Mouse (Mus musculus) mouse trophoblast stem cell (cell line): ENCODE measurements around the gene Dpy30.

Source experiments
- in situ Hi-C, 2 experiments: fragments of 300-500 bp; cut with MseI, MboI; formaldehyde crosslinking; loops; 2 replicates in 1 of 2; 3 replicates in 1 of 2; pipeline ENCODE4 v1.15.1; 2025

The Dpy30 gene

GRCm38 (mm10) chr17:74294426-74295025 is 29.2 kb downstream of the Dpy30 start:
- in situ Hi-C loops = no loop called here

- in situ Hi-C loops = no loop called here
Observed at GRCm38 (mm10) chr17:74293687-74294425, 29.9 kb downstream of the Dpy30 start.

- in situ Hi-C loops = no loop called here
Observed at GRCm38 (mm10) chr17:74291640-74292361, 31.9 kb downstream of the Dpy30 start.

GRCm38 (mm10) chr17:74290869-74291268 is 32.9 kb downstream of the Dpy30 start:
- in situ Hi-C loops = no loop called here

GRCm38 (mm10) chr17:74290198-74290597 is 33.5 kb downstream of the Dpy30 start:
- in situ Hi-C loops = no loop called here

GRCm38 (mm10) chr17:74288626-74289025 is 35.1 kb downstream of the Dpy30 start:
- in situ Hi-C loops = no loop called here

- in situ Hi-C loops = no loop called here
Observed at GRCm38 (mm10) chr17:74286140-74286730, 37.5 kb downstream of the Dpy30 start.

GRCm38 (mm10) chr17:74285730-74286129 is 38.0 kb downstream of the Dpy30 start:
- in situ Hi-C loops = no loop called here

- in situ Hi-C loops = no loop called here
Observed at GRCm38 (mm10) chr17:74284397-74285115, 39.2 kb downstream of the Dpy30 start.

GRCm38 (mm10) chr17:74282024-74282423 is 41.7 kb downstream of the Dpy30 start:
- in situ Hi-C loops = no loop called here

- in situ Hi-C loops = no loop called here
Observed at GRCm38 (mm10) chr17:74278966-74279869, 44.5 kb downstream of the Dpy30 start.

- in situ Hi-C loops = no loop called here
Observed at GRCm38 (mm10) chr17:74274471-74274870, 49.3 kb downstream of the Dpy30 start.

GRCm38 (mm10) chr17:74272683-74273205 is 51.0 kb downstream of the Dpy30 start:
- in situ Hi-C loops = no loop called here

- in situ Hi-C loops = no loop called here
Observed at GRCm38 (mm10) chr17:74271541-74272268, 52.0 kb downstream of the Dpy30 start.

GRCm38 (mm10) chr17:74270205-74270604 is 53.5 kb downstream of the Dpy30 start:
- in situ Hi-C loops = no loop called here

GRCm38 (mm10) chr17:74267415-74268180 is 56.1 kb downstream of the Dpy30 start:
- in situ Hi-C loops = no loop called here

- in situ Hi-C loops = no loop called here
Observed at GRCm38 (mm10) chr17:74265636-74266035, 58.1 kb downstream of the Dpy30 start.

GRCm38 (mm10) chr17:74265156-74265505 is 58.6 kb downstream of the Dpy30 start:
- in situ Hi-C loops = no loop called here
